ENCODE assay signal across 9 mouse cellular contexts in the genomic region with DNA sequence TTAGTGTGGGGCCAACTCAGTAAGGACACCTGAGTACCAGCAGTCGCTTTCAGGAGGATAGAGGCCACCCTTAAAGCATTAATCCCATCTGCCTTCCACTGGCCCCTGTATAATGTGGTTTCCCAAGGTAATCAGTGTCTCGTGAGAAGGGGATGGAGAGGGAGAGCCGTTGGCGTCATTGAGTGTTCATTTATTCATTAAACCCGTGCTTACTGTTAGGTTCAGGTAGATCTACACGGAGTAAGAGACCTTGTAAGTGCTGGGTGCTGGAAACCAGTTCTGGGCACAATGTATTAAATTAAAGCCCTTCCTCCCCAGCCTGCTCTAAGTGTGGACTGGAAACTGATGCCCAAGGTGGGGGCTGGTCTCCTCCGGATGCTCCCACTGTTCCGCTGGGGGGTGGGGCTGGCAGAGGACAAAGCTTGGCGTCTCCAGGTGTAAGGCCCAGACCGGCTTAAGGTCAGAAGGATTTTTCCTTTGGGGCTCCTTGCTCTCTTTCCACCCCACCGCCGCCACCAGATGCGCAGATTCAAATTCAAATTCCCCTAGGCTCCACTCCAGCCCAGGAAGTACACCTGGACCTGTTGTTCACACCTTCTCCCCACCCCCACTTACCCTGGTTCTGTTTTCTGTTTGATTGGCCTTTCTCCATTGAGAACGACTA. TPM values are rescaled to one million over a fixed set of nuclear protein-coding genes. Genes with fewer than 3 reads are reported as not detected.
A peak's percentile ranks its signal among the peaks of the same experiment; 100 is the strongest.
DNase-seq lines count a peak whose midpoint lies in the region; ATAC-seq and TF ChIP-seq lines count a peak whose summit lies in the region.
"Had no signal": no experiment of that assay in that cellular context is flagged by ENCODE, and none has a peak within 500 bp of the region (broad histone marks: within the 10 kb centered on the region; RNA-seq: fewer than 3 reads in every experiment).

No protein-coding gene starts in this region.

- no peak for ATAC-seq in forebrain, embryonic 13.5 days
- no peak for ATAC-seq in forebrain, embryonic 16.5 days
- ATAC-seq in lung, embryonic 16.5 days (ENCODE audit: low read depth) = no peak
- no peak for ATAC-seq in stomach, embryonic 15.5 days (ENCODE audit: insufficient read depth, low FRiP score, low read depth)

- 0 out of 2 replicates have a peak, but pooled peaks cover 3% of the 10 kb centered on the region for H3K36me3 ChIP-seq in forebrain, embryonic 13.5 days (ENCODE audit: poor library complexity, severe bottlenecking)
- no peaks in the 10 kb centered on the region for H3K36me3 ChIP-seq in forebrain, embryonic 16.5 days (ENCODE audit: control insufficient read depth, insufficient read depth)
- no peaks in the 10 kb centered on the region for H3K36me3 ChIP-seq in lung, embryonic 16.5 days (ENCODE audit: control insufficient read depth, insufficient read depth, low read length)
- H3K36me3 ChIP-seq in limb, embryonic 10.5 days = peaks cover 13% of the 10 kb centered on the region; the same call in 1 of the 2 replicates
- no peaks in the 10 kb centered on the region for H3K36me3 ChIP-seq in stomach, embryonic 15.5 days

- peak overlapping the region; percentile 52; the same call in 1 of the 2 replicates for H3K4me3 ChIP-seq in forebrain, embryonic 13.5 days
- no peak overlapping the region for H3K4me3 ChIP-seq in forebrain, embryonic 16.5 days (replicated peaks; ENCODE audit: low read length)
- peak overlapping the region; percentile 66 for H3K4me3 ChIP-seq in lung, embryonic 16.5 days (ENCODE audit: low read length)
- no peak overlapping the region for H3K4me3 ChIP-seq in lung, adult 2 months (replicated peaks; ENCODE audit: extremely low read depth, low read depth, low read length)
- peak overlapping the region; percentile 79 for H3K4me3 ChIP-seq in limb, embryonic 10.5 days
- peak overlapping the region; percentile 61 for H3K4me3 ChIP-seq in stomach, embryonic 15.5 days (replicated peaks)

- no peaks in the 10 kb centered on the region for H3K9me3 ChIP-seq in forebrain, embryonic 13.5 days (replicated peaks)
- H3K9me3 ChIP-seq in forebrain, embryonic 16.5 days (ENCODE audit: control insufficient read depth, low read length) = no peaks in the 10 kb centered on the region
- H3K9me3 ChIP-seq in lung, embryonic 16.5 days (ENCODE audit: control insufficient read depth, low read length) = no peaks in the 10 kb centered on the region
- no peaks in the 10 kb centered on the region for H3K9me3 ChIP-seq in limb, embryonic 10.5 days (replicated peaks)
- H3K9me3 ChIP-seq in stomach, embryonic 15.5 days = no peaks in the 10 kb centered on the region

- 34% methylated on average over 14 of the region's 14 CpGs for WGBS in forebrain, embryonic 13.5 days
- 47% methylated on average over 14 of the region's 14 CpGs for WGBS in forebrain, embryonic 16.5 days
- WGBS in lung, embryonic 16.5 days = 41% methylated on average over 14 of the region's 14 CpGs
- 75% methylated on average over 14 of the region's 14 CpGs for WGBS in lung, adult 2 months
- 17% methylated on average over 14 of the region's 14 CpGs for WGBS in limb, embryonic 10.5 days
- WGBS in stomach, embryonic 15.5 days = 52% methylated on average over 14 of the region's 14 CpGs

- no peak for TF ChIP-seq CTCF in lung, adult 2 months (IDR thresholded peaks at IDR 0.05; ENCODE audit: insufficient read depth, low read length)

- H3K27me3 ChIP-seq in forebrain, embryonic 13.5 days = peaks cover 54% of the 10 kb centered on the region
- H3K27me3 ChIP-seq in forebrain, embryonic 16.5 days (replicated peaks; ENCODE audit: control insufficient read depth, insufficient read depth, low read length) = peaks cover 7% of the 10 kb centered on the region; the same call in 1 of the 2 replicates
- no peaks in the 10 kb centered on the region for H3K27me3 ChIP-seq in lung, embryonic 16.5 days (ENCODE audit: control insufficient read depth, insufficient read depth, low read depth, low read length)
- H3K27me3 ChIP-seq in limb, embryonic 10.5 days (ENCODE audit: low read depth, poor library complexity, severe bottlenecking) = peaks cover 8% of the 10 kb centered on the region; the same call in 1 of the 2 replicates
- no peaks in the 10 kb centered on the region for H3K27me3 ChIP-seq in stomach, embryonic 15.5 days (replicated peaks)

- peaks cover 81% of the 10 kb centered on the region for H3K4me1 ChIP-seq in forebrain, embryonic 13.5 days
- H3K4me1 ChIP-seq in forebrain, embryonic 16.5 days (replicated peaks; ENCODE audit: control insufficient read depth, insufficient read depth, low read length) = peaks cover 78% of the 10 kb centered on the region
- peaks cover 70% of the 10 kb centered on the region for H3K4me1 ChIP-seq in lung, embryonic 16.5 days (replicated peaks; ENCODE audit: control insufficient read depth, insufficient read depth, low read length)
- H3K4me1 ChIP-seq in lung, adult 2 months (ENCODE audit: control insufficient read depth, insufficient read depth, low read length) = peaks cover 23% of the 10 kb centered on the region
- H3K4me1 ChIP-seq in limb, embryonic 10.5 days = peaks cover 92% of the 10 kb centered on the region
- peaks cover 75% of the 10 kb centered on the region for H3K4me1 ChIP-seq in stomach, embryonic 15.5 days

- peak overlapping the region; percentile 100; the same call in 1 of the 2 replicates for H3K4me2 ChIP-seq in forebrain, embryonic 13.5 days
- no peak overlapping the region for H3K4me2 ChIP-seq in forebrain, embryonic 16.5 days (ENCODE audit: low read length)
- peak overlapping the region; percentile 100 for H3K4me2 ChIP-seq in lung, embryonic 16.5 days (ENCODE audit: low read depth, low read length)
- H3K4me2 ChIP-seq in stomach, embryonic 15.5 days = peak overlapping the region; percentile 97

- no peak for DNase-seq in lung, adult 2 months
- no peak for DNase-seq in limb, embryonic 10.5 days (ENCODE audit: low spot score)
- DNase-seq in gastrocnemius, adult 18-20 months (ENCODE audit: low spot score) = no peak
- no peak for DNase-seq in layer of hippocampus, adult 8-10 months (ENCODE audit: low spot score in 2 of 2)
- DNase-seq: adrenal gland, postnatal 10 days had no signal

- H3K27ac ChIP-seq in forebrain, embryonic 13.5 days = no peak overlapping the region
- no peak overlapping the region for H3K27ac ChIP-seq in forebrain, embryonic 16.5 days (ENCODE audit: low read length)
- H3K27ac ChIP-seq in lung, embryonic 16.5 days (ENCODE audit: low read length) = peak overlapping the region; percentile 96
- peak overlapping the region; percentile 93 for H3K27ac ChIP-seq in limb, embryonic 10.5 days
- H3K27ac ChIP-seq in stomach, embryonic 15.5 days = no peak overlapping the region

- TF ChIP-seq POLR2A in lung, adult 2 months (IDR thresholded peaks at IDR 0.05; ENCODE audit: borderline replicate concordance, extremely low read depth, low read depth, low read length) = no peak

- no peak overlapping the region for H3K9ac ChIP-seq in forebrain, embryonic 13.5 days
- H3K9ac ChIP-seq in forebrain, embryonic 16.5 days (replicated peaks; ENCODE audit: low read depth, low read length) = no peak overlapping the region
- peak overlapping the region; percentile 82 for H3K9ac ChIP-seq in lung, embryonic 16.5 days (ENCODE audit: low read length)
- H3K9ac ChIP-seq in stomach, embryonic 15.5 days = no peak overlapping the region

RNA-seq across cellular contexts. Expression of a gene that starts 29.3 kb away (rescaled TPM):
- polyA plus RNA-seq in forebrain, embryonic 13.5 days (2015; fragmentation: Nextera tagmentation; extraction: Ambion mirVana) = 7.3 and 8.1 TPM in 2 replicates
- polyA plus RNA-seq in forebrain, embryonic 16.5 days (2015; fragmentation: Nextera tagmentation; extraction: Ambion mirVana) = 13.0 and 13.7 TPM in 2 replicates
- 8.0 and 8.2 TPM in 2 replicates for polyA plus RNA-seq in lung, embryonic 16.5 days (2015; fragmentation: Nextera tagmentation; extraction: Ambion mirVana)
- 25.8 and 28.7 TPM in 2 replicates for polyA plus RNA-seq in lung, adult 2 months (2012; rRNA removed)
- polyA plus RNA-seq in limb, embryonic 10.5 days (2016; fragmentation: Nextera tagmentation; extraction: Ambion mirVana) = 13.0 and 13.8 TPM in 2 replicates
- 8.2 and 9.3 TPM in 2 replicates for polyA plus RNA-seq in stomach, embryonic 15.5 days (2015; fragmentation: Nextera tagmentation; extraction: Ambion mirVana)
- total RNA-seq in gastrocnemius, adult 18-20 months (2021) = 10 to 100 TPM; 40.6 to 41.6 TPM
- 100 to 1,000 TPM in 3 of 4 experiments, 10 to 100 TPM in 1; 99.1 to 116 (median 106) TPM for total RNA-seq in layer of hippocampus, adult 8-10 months (2022)

Comparison
In these comparisons a context has a peak if more than half of its experiments do, and no peak if none do; other contexts are left out.
1. H3K4me3 ChIP-seq: peak in forebrain, embryonic 13.5 days (single experiment), lung, embryonic 16.5 days (single experiment), limb, embryonic 10.5 days (single experiment) and stomach, embryonic 15.5 days (single experiment); none in forebrain, embryonic 16.5 days (single experiment) and lung, adult 2 months (single experiment).
2. H3K27ac ChIP-seq: peak in lung, embryonic 16.5 days (single experiment) and limb, embryonic 10.5 days (single experiment); none in forebrain, embryonic 13.5 days (single experiment), forebrain, embryonic 16.5 days (single experiment) and stomach, embryonic 15.5 days (single experiment).